Mouse (Mus musculus) frontal cortex, adult (tissue): ENCODE results near the gene Gtf2ird1.
A peak's percentile ranks its signal among the peaks of the same experiment; 100 is the strongest.
"Not testable (repeated sequence)": the region's sequence is repeated elsewhere in the genome, so short reads cannot be mapped to it uniquely, and the experiment has no call there.

Experiments
- ATAC-seq: cut with Nextera tagmentation; 2 replicates; pipeline ENCODE4 v1.9.2; 2017; ENCODE audit warnings: mild to moderate bottlenecking, moderate library complexity, mixed read lengths; ENCODE audit not compliant: low TSS enrichment

Gtf2ird1 gene

DNA sequence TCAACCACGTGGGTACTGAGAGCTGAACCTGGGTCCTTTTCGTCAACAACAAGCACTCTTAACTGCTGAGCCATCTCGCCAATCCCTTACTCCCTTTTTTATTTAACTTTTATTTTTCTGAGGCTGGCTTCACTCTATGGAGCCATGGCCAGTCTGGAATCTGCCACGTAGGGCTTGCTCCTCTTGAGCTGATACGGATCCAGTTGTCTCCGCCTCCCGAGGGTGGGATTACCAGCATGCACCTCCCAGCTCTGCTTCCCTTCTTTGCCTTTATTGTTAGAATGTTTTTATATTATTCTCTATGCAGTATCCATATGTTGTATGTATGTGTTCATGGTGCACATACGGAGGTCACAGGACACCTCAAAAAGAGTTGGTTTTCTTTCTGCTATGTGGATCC, 112.4 kb downstream of the Gtf2ird1 start:
- no peak for ATAC-seq

DNA sequence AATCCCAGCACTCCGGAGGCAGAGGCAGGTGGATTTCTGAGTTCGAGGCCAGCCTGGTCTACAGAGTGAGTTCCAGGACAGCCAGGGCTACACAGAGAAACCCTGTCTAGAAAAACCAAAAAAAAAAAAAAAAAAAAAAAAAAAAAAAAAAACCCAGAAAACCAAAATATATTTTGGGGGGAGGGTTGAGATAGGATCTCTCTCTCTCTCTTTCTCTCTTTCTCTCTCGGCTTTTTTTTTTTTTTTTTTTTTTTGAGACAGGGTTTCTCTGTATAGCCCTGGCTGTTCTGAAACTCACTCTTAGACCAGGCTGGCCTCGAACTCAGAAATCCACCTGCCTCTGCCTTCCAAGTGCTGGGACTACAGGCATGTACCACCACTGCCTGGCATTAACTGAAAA, 113.0 kb downstream of the Gtf2ird1 start:
- not testable (repeated sequence) for ATAC-seq

DNA sequence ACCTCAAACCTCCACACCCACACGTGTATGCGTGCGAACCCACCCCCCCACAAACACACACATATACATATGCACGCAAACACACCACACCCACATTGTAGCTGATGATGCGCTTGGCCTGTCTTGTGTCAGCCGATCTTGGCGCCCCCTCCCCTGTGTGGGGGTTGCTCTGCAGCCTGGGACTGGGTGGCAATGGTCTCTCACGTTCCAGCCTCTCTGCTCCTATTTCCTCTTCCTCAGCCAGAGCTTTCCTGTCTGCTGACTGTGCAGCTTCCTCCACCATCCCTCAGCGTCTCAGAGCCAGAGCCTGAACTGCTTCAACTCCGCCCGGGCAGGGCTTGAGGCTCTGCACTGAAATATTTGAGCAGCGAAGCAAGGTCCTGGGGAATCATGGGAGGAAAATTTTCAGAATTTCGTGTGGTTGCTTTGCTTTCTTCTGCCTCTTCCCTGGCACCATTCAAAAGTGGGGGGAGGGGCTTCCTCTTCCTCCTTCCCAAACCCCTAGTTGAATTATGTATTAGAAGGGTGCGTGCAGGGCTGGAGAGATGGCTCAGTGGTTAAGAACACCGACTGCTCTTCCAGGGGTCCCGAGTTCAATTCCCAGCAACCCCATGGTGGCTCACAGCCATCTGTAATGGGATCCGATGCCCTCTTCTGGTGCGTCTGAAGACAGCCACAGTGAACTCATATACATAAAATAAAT, 113.9 kb downstream of the Gtf2ird1 start:
- no peak for ATAC-seq

DNA sequence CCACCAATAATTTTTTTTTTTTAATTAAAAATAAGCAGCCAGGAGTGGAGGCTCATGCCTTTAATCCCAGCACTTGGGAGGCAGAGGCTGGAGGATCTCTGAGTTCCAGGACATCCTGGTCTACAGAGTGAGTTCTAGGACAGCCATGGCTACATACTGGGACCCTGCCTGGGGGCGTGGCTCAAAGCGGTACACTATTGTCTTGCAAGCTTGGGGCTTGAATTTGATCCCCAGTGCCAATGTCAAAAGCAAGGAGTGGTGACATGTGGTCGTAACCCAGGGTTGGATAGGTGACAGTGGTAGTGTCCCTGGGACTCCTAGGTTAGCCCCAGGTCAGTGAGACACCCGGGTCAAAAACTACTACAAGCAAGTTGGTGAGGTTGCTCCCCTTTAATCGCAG, 114.8 kb downstream of the Gtf2ird1 start:
- no peak for ATAC-seq

DNA sequence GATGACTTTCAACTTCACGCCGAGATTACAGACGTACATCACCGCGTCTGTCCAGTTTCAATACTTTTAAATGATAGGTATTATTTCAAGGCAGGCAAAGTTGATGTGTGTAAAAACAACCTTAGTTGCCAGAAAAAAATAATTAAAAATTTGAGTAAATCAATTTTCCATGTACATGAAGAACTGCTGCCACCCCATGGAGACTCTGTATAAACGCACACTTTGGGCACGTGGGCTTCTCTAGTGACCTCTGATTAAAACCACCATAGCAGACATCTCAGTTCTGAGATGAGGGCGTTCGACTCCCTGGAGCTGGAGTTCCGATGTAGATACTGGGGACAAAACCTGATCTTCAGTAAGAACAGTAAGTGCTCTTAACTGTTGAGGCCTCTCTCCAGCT, 115.2 kb downstream of the Gtf2ird1 start:
- no peak for ATAC-seq

DNA sequence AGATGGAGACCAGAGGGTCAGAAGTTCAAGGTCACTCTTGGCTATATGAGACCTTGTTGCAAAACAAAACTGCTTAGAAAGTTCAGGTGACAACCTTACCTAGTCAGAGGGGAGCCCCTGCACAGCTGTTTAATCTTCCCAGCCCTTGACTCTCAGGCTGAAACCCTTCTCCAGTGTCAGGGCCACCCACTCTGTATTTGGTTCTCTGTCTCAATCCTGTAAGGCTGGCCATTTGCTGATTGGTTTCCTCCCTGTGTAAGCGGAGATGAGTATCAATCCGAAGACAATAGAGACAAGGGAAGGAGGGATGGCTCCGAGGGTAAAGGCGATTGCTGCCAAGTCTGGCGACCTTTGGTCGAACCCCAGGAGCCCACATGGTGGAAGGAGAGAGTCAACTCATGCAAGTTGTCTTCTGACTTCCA, 116.4 kb downstream of the Gtf2ird1 start:
- ATAC-seq, result no peak

DNA sequence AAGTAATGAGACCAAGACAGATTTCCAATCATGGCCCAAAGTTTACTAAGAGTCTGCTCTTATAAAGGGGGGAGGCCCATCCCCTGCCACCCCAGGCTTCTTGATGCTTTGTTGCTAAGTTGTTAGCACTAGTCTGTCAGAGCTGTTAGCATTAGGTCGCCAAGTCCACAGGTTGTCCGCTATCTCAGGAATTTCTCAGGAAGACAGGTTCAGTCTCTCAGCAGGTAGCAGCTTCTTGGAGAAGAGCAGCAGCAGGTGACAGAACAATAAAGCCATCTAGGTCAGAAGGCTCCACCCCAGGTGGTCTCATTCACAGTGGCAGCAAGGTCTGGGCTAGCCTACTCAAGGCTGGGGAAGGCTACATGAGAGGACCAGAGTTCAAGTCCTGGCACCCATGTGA, 119.5 kb downstream of the Gtf2ird1 start:
- not testable (repeated sequence) for ATAC-seq

DNA sequence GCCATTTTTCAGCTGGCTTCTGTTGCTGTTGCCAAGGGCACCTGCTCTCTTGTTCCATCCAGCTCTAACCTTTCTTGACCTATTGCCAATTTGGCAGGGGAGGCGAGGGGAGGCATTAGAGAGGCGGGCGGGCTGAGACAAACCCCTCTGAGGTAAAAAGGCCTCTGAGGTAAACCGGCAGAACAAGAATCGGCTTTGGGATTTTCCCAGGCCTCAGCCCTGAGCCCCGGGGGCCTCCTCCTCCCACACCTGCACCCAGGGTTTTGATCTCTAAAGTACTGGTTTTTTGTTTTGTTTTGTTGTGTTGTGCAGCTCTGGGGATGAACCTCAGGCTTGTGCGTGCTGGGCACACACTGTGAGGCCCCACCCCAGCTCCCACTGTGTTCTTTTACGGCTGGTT, 123.8 kb downstream of the Gtf2ird1 start:
- ATAC-seq, result no peak

DNA sequence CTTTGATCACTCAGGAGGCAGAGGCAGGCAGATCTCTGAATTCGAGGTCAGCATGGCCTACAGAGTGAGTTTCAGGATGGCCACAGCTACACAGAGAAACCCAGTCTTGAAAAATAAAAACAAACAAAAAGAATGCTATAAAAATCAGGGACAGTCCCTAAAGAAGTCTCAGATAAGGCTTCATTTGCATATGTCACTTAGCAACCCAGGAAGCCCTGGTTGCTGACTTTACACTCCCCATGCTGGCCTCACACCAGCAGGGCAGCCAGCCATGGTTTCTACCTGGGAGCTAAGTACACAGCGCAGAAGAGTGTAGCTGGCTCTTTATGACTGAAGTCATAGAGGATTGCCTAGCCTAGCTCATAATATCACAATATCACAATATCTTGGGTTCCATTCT, 126.4 kb downstream of the Gtf2ird1 start:
- no peak for ATAC-seq

DNA sequence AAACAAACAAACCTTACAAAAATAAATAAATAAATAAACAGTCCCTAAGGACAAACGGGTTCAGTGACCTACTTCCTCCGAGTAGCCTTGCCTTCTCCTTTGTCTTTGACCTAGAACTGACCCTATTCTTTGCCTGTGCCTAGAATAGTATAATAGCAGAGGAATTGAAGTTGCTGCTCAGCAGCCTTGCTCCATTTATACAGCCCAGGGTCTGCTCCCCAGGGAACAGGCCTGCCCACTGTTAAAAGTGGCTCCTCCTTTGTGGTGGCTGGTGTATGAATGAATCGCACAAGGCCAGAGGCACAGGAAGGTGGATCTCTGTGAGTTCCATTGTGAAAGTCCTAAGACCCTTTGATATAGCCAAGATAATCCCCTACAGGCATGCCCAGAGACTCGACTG, 127.2 kb downstream of the Gtf2ird1 start:
- no peak for ATAC-seq

DNA sequence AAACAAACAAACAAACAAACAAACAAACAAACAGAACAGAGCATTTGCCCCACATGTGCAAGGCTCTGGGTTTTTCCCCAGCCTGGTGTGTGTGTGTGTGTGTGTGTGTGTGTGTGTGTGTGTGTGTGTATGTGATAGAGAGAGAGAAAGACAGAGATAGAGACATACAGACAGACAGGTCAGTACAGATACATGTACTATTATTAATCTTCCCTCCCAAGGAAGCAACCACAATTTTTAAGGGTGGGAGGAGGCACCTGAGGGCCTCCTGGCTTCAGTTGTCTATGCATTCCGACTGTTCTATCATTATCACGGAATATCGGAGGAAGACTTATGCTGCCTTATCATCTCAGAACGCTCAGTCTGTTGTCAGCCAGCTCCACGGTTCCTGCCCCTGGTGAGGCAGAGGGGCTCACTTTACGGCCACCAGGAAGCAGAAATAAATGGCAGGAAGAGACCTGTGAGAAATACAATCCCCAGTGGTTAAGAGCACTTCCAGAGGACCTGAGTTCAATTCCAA, 128.0 kb downstream of the Gtf2ird1 start:
- no peak for ATAC-seq

DNA sequence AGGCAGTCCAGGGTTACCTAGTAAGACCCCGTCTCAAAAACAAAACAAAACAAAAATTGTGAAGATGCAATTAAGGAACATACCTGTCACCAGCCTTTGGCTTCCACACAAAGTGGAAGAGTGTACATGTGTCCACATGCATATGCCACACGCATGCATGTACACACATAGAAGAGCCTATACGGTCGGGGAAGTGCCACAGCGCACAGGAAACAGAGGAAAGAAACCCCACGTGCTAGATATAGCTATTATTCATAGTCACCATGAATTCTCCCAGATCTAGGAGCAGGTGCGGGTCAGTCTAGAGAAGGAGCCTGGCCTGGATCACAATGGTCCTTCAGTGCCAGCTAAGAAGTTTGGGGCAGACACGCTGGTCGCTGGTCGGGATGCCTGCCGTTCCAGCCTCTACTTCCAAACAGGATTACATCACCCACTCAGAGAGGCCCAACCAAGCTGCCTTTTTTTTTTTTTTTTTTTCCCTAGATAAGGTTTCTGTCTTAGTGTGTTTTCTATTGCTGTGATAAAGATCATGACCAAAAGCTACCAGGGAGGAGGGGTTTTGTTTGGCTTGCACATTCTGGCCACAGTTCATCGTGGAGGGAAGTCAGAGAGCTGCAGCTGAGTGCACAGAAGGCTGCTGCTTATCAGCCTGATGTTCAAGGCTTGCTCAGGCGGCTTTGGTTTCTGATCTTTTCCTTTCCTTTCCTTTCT, 130.5 kb downstream of the Gtf2ird1 start:
- ATAC-seq, result no peak

DNA sequence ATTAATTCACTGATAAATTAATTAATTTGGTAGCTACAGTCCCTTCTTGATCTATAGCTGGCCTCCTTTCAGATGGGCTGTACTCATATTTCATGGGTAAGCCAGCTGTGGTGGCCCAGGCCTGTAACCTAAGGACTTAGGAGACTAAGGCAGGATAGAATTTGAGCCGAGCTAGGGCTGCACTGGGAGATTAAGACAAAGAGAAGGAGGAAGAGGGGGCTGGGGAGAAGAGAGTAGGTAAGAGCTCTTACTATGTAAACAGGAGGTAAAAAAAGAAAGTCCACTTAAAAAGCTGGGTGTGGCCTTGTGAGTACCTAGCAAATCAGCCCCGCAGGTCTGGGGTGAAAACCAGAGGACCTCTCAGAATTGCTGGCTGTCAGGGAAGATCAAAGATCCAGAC, 132.6 kb downstream of the Gtf2ird1 start:
- no peak for ATAC-seq

DNA sequence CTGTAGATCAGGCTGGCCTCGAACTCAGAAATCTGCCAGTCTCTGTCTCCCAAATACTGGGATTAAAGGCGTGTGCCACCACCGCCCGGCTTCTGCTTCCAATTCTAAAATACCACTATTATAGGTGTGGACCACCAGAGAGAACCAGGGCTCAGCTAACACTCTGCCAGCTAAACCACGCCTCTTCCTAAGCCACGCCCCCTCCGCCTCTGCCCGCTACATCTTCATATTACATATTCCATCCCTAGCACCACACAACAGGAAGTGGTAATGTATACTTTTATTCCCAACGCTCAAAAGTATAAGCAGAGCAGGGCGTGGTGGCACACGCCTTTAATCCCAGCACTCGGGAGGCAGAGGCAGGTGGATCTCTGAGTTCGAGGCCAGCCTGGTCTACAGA, 133.2 kb downstream of the Gtf2ird1 start:
- no peak for ATAC-seq

DNA sequence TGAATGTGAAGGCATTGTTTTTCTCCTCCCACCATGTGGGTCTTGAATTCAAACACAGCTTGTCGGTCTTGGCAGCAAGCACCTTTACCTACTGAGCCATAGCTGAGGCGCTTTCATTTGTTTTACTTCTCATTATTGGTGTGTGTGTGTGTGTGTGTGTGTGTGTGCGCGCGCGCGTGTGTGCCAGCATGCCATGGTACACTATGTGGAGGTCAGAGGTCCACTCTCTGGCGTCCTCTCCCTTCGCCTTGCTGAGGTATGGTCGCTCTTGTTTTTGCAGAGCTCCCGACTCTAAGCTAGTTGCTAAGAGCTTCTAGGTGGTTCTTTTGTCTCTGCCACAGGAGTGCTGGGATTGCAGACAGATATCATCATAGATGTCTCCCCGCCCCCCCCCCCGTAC, 134.2 kb downstream of the Gtf2ird1 start:
- no peak for ATAC-seq

DNA sequence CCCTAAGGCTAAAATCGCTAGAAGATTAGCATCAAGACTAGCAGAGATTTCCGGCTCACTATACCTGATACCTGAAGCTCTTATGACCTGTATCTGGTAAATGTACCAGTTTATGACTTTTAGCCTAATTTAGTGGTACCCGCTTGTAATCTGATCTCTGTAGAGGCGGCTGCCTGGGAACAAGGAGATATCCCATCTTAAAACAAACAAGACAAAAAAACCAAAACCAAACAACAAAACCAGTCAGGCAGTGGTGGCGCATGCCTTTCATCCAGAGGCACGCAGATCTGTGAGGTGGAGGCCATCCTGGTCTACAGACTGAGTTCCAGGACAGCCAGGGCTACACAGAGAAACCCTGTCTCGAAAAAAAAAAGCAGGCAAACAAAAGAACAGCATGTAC, 134.8 kb downstream of the Gtf2ird1 start:
- ATAC-seq, result no peak

DNA sequence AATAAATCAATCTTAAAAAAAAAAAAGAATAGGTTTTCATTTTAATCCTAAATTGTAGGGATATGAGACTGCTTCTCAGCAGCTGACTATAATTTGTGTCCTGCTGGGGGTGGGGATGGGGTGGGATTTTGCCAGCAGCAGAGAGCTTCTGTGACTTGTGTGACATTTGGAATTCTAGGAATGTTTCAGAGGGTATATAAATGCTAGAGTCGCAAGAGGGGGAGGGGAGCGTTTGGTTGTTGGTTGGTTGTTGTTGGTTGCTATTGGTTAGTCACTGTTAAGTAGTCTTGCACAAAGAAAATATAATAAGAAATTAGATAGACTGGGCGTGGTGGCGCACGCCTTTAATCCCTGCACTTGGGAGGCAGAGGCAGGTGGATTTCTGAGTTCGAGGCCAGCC, 137.6 kb downstream of the Gtf2ird1 start:
- no peak for ATAC-seq

DNA sequence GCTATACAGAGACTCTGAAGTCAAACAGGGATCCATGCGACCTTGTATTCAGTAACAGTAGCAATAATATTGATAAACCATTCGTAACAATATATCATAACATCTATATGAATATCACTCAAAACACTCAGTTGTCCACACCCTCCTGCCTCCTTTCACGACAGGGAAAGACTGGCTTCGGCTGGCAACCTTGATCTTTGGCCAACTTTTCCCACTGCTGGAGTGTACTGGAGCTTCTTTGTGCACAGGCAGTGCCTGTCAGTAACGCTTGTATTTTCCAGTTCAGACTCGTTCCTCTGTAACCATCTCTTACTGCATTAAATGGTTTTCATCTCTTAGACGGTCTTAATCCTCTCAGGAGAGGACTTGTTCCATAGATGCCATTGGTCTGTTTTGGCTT, 139.8 kb downstream of the Gtf2ird1 start:
- no peak for ATAC-seq

DNA sequence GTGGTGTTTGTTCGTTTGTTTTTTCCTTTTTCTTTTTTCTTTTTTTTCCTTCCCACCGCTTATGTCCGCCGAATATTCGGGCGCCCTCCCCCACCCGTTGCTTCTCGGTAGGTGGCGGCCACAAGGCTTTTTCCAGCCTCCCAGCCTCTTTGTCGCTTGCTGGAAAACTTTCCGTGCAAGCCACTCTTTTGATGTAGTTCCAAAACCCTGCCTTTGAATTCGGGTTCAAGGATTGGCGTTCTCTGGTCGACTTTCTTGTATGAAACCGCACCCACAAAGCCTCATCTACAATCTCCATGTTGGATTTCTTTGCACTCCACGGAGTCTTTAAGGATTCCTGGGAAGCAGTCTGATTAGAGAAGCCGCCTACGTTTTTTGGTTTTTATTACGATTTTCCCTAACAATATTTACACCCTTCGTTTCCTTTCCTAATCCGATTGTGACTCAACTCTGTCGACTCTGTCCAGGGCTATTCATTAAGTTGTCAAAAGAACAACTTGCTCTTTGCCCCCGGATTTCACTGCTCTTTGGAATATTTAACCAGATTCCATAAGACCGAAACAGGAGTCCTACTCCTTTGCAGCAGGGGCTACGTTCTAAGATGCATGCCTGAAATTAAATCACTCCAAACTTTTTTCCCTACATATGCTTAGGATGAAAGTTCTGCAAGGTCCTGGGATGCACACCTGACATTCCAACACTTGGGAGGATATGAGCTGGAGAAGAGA, 140.7 kb downstream of the Gtf2ird1 start:
- ATAC-seq, result no peak

DNA sequence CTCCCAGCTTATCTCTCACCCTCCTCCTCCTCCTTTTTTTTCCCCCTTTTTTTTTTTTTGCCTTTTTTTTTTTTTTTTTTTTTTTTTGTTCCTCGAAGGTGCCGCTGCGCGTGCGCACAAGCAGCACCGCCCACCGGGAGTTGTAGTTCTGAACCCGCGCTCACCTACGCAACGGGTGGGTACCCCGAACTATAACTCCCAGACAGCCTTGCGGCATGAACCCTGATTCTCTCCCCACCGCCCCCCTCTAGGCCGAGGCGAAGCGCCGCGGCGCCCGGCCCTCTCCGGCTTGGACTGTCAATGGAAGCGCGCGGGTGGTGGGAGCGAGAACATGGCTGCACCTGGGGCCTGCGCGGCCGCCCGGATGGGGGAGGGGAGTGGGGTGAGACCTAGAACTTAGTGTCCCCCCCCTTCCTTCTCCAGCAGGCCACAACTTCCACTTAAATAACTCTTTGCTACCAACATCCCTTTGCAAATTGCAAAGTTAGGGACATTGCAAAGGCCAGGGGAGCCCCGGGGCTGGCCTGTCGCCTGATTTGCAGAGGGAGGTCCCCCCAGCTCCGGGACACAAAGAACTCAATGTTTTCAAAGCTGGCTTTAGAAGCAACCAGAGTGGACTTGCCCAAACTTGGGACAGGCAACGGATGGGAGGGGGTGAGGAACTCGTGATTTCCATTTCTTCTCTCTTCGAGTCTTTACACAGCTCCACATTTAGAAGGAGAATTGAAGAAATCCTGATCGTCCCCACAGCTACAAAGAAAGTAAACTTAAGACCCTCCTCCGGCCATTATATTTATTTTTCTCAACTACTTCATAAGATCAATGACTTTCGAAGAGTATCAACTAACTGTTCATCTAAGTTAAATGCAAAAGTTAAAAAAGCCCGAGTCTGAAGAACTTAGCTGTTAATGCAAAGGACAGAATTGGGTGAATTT, 141.6 kb downstream of the Gtf2ird1 start, which contains the start of gene Gtf2i:
TSS of gene Gtf2i (minus strand) at position 73 of the 935 bp plus-strand sequence.
- ATAC-seq, result peak; percentile 87

DNA sequence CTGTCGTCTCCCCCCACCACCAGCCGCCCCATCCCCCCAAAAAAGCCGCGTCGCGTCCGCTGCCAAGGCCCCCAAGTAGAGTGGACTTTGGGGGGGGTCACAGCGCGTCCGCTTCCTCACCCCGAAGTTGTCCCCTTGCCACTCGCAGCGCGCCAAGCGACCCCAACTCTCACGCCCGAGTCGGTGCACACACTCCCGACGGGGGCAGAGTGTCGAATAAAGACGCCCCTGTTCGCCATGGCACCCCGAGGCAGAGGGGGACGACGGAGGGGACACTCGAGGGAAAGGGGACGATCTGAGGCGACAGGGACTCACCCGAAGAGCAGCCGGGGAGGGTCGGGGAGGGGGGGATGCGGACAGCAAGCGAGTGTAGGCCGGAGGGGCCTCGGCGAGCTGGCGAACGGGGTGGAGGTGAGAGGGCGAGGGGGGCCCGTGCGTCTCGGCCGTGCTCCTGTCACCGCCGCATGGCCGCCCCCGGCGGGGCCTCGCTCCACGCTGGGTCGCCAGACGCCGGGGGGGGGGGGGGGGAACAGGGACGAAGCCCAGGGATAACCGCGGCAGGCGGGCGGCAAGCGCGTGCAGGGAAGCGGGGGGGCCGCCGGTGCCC, 142.3 kb downstream of the Gtf2ird1 start:
- ATAC-seq, result peak; percentile 21
